Mouse (Mus musculus) hindbrain, embryonic 10.5 days (tissue): ENCODE results near the gene Cmip. TPM values are rescaled to one million over a fixed set of nuclear protein-coding genes. Genes with fewer than 3 reads are reported as not detected.
A peak's percentile ranks its signal among the peaks of the same experiment; 100 is the strongest.

Source experiments
- DNase-seq: peaks from one replicate; pipeline ENCODE4 v3.0.0-alpha.2; 2017; ENCODE audit warnings: low spot score
- H3K27ac ChIP-seq: fragments of 300-500 bp; sonication (generic); 2 replicates; pipeline ENCODE4 v1.5.1; 2016; ENCODE audit warnings: mild to moderate bottlenecking, moderate library complexity
- H3K27me3 ChIP-seq: fragments of 300-500 bp; sonication (generic); 2 replicates; pipeline ENCODE4 v1.6.1; 2016; ENCODE audit warnings: mild to moderate bottlenecking; ENCODE audit not compliant: poor library complexity, insufficient read depth, severe bottlenecking
- H3K36me3 ChIP-seq: fragments of 300-500 bp; sonication (generic); 2 replicates; pipeline ENCODE4 v1.6.1; 2016; ENCODE audit warnings: mild to moderate bottlenecking, moderate library complexity
- H3K4me1 ChIP-seq: fragments of 300-500 bp; sonication (generic); replicated peaks from 2 replicates; pipeline ENCODE4 v1.6.1; 2016; ENCODE audit warnings: mild to moderate bottlenecking
- H3K4me3 ChIP-seq: fragments of 300-500 bp; sonication (generic); 2 replicates; pipeline ENCODE4 v1.5.1; 2016; ENCODE audit warnings: mild to moderate bottlenecking, moderate library complexity
- H3K9me3 ChIP-seq: fragments of 300-500 bp; sonication (generic); 2 replicates; pipeline ENCODE4 v1.6.1; 2016; ENCODE audit warnings: mild to moderate bottlenecking, moderate library complexity
- WGBS: fragments of 180-500 bp; shearing (Covaris S2); methylation state at CpG from one replicate; pipeline ENCODE4 v1.1.7; 2016; 5-methylcytosine and 5-hydroxymethylcytosine counted together
- polyA plus RNA-seq: library from polyadenylated mRNA; unstranded; fragments of >200 nt; fragmentation: Nextera tagmentation; extraction: Ambion mirVana; gene quantifications from 2 replicates; pipeline ENCODE4 v1.2.1, GENCODE M21; 2016

The Cmip gene
- polyA plus RNA-seq, 1 experiment from 2014 or later = 14.0 TPM

GRCm38 (mm10) chr8:117488246-117489005, 231.6 kb downstream of the Cmip start:
- DNase-seq = no peak
- peaks cover 6% of the 10 kb centered on the region; the same call in 1 of the 2 replicates for H3K27me3 ChIP-seq
- H3K4me3 ChIP-seq = no peak overlapping the region
- no peaks in the 10 kb centered on the region for H3K9me3 ChIP-seq
- no peak overlapping the region for H3K27ac ChIP-seq
- 79% methylated on average over 10 of the region's 10 CpGs for WGBS
- H3K4me1 ChIP-seq = peaks cover 3% of the 10 kb centered on the region
- no peaks in the 10 kb centered on the region for H3K36me3 ChIP-seq

- Histone ChIP-seq H3K27me3 (peaks cover 42% of the 10 kb centered on the region), H3K9me3 (no peaks in the 10 kb centered on the region), H3K4me3 (no peak overlapping the region), H3K4me1 (peaks cover 18% of the 10 kb centered on the region), H3K36me3 (no peaks in the 10 kb centered on the region), H3K27ac (no peak overlapping the region)
- peak; percentile 9 for DNase-seq
- WGBS = 8% methylated on average over 9 of the region's 9 CpGs
Measured at GRCm38 (mm10) chr8:117493543-117493942, 236.7 kb downstream of the Cmip start.

GRCm38 (mm10) chr8:117494874-117495273, 238.0 kb downstream of the Cmip start:
- H3K4me1 ChIP-seq = peaks cover 26% of the 10 kb centered on the region
- no peaks in the 10 kb centered on the region for H3K36me3 ChIP-seq
- DNase-seq = no peak
- H3K9me3 ChIP-seq = no peaks in the 10 kb centered on the region
- 69% methylated on average over 2 of the region's 2 CpGs for WGBS
- H3K4me3 ChIP-seq = no peak overlapping the region
- H3K27ac ChIP-seq = no peak overlapping the region
- peaks cover 51% of the 10 kb centered on the region for H3K27me3 ChIP-seq

GRCm38 (mm10) chr8:117498179-117498914, 241.5 kb downstream of the Cmip start, which contains the start of gene Plcg2:
Gene Plcg2, plus strand, starts transcription at chr8:117498291.
- Histone ChIP-seq H3K4me1 (peaks cover 26% of the 10 kb centered on the region), H3K9me3 (no peaks in the 10 kb centered on the region), H3K27me3 (peaks cover 50% of the 10 kb centered on the region), H3K27ac (peak within 1 kb of the TSS; percentile 57), H3K36me3 (no peaks in the 10 kb centered on the region), H3K4me3 (peak within 1 kb of the TSS; percentile 70)
- peak; percentile 50 for DNase-seq
- under 1% methylated on average over 62 of the region's 62 CpGs for WGBS

- WGBS = 8% methylated on average over 20 of the region's 20 CpGs
- peak; percentile 35 for DNase-seq
- Histone ChIP-seq H3K36me3 (no peaks in the 10 kb centered on the region), H3K4me3 (peak overlapping the region; percentile 70), H3K27ac (no peak overlapping the region), H3K27me3 (peaks cover 45% of the 10 kb centered on the region), H3K9me3 (no peaks in the 10 kb centered on the region), H3K4me1 (peaks cover 26% of the 10 kb centered on the region)
Measured at GRCm38 (mm10) chr8:117498915-117499540, 242.2 kb downstream of the Cmip start.

GRCm38 (mm10) chr8:117500232-117500823, 243.5 kb downstream of the Cmip start:
- peaks cover 27% of the 10 kb centered on the region for H3K4me1 ChIP-seq
- H3K4me3 ChIP-seq = no peak overlapping the region
- WGBS = 81% methylated on average over 5 of the region's 5 CpGs
- H3K27ac ChIP-seq = no peak overlapping the region
- no peaks in the 10 kb centered on the region for H3K36me3 ChIP-seq
- peaks cover 36% of the 10 kb centered on the region for H3K27me3 ChIP-seq
- no peak for DNase-seq
- no peaks in the 10 kb centered on the region for H3K9me3 ChIP-seq

- 90% methylated on average over 6 of the region's 6 CpGs for WGBS
- H3K9me3 ChIP-seq = no peaks in the 10 kb centered on the region
- H3K27me3 ChIP-seq = peaks cover 36% of the 10 kb centered on the region
- H3K36me3 ChIP-seq = no peaks in the 10 kb centered on the region
- no peak for DNase-seq
- no peak overlapping the region for H3K27ac ChIP-seq
- H3K4me3 ChIP-seq = no peak overlapping the region
- H3K4me1 ChIP-seq = peaks cover 27% of the 10 kb centered on the region
Measured at GRCm38 (mm10) chr8:117501323-117501722, 244.5 kb downstream of the Cmip start.

GRCm38 (mm10) chr8:117503405-117504069, 246.7 kb downstream of the Cmip start:
- WGBS = 60% methylated on average over 13 of the region's 13 CpGs
- DNase-seq = no peak
- Histone ChIP-seq H3K36me3 (no peaks in the 10 kb centered on the region), H3K4me1 (peaks cover 19% of the 10 kb centered on the region), H3K4me3 (no peak overlapping the region), H3K27me3 (peaks cover 14% of the 10 kb centered on the region), H3K9me3 (no peaks in the 10 kb centered on the region), H3K27ac (no peak overlapping the region)

- Histone ChIP-seq H3K4me1 (peaks cover 11% of the 10 kb centered on the region; the same call in 1 of the 2 replicates), H3K4me3 (no peak overlapping the region), H3K9me3 (no peaks in the 10 kb centered on the region), H3K36me3 (no peaks in the 10 kb centered on the region), H3K27me3 (no peaks in the 10 kb centered on the region), H3K27ac (no peak overlapping the region)
- 89% methylated on average over 8 of the region's 8 CpGs for WGBS
- DNase-seq = no peak
Measured at GRCm38 (mm10) chr8:117507703-117508102, 250.8 kb downstream of the Cmip start.

Other genes with a start within 250 kb of the Cmip start
- gene Pkd1l2, start 174.6 kb upstream of the Cmip start, polyA plus RNA-seq = 0.24 TPM in 1 of 2 replicates, not detected in the other
- gene Bco1, start 161.2 kb upstream of the Cmip start, polyA plus RNA-seq = 0.21 and 0.22 TPM in 2 replicates
- 2.1 and 2.8 TPM in 2 replicates for gene Gan, start 98.9 kb upstream of the Cmip start, polyA plus RNA-seq
- gene Plcg2, start 241.2 kb downstream of the Cmip start, polyA plus RNA-seq = 3.7 and 5.0 TPM in 2 replicates